Mouse (Mus musculus) heart, embryonic 12.5 days (tissue): ENCODE data around the gene Hist1h3a. TPM values are rescaled to one million over a fixed set of nuclear protein-coding genes. Genes with fewer than 3 reads are reported as not detected.
"Not testable (repeated sequence)": the region's sequence is repeated elsewhere in the genome, so short reads cannot be mapped to it uniquely, and the experiment has no call there.

Experiments
- ATAC-seq: fragments of 200-750 bp; cut with Nextera tagmentation; 2 replicates; pipeline ENCODE4 v1.8.0; 2017; ENCODE audit warnings: moderate TSS enrichment, moderate library complexity; ENCODE audit not compliant: insufficient number of reproducible peaks, low FRiP score
- H3K27ac ChIP-seq: fragments of 300-500 bp; sonication (generic); 2 replicates; pipeline ENCODE4 v1.5.1; 2016; ENCODE audit warnings: mild to moderate bottlenecking, moderate library complexity; ENCODE audit not compliant: poor library complexity, severe bottlenecking
- H3K27me3 ChIP-seq: fragments of 300-500 bp; sonication (generic); replicated peaks from 2 replicates; pipeline ENCODE4 v1.6.1; 2016; ENCODE audit warnings: mild to moderate bottlenecking, moderate library complexity
- H3K36me3 ChIP-seq: fragments of 300-500 bp; sonication (generic); 2 replicates; pipeline ENCODE4 v1.6.1; 2016; ENCODE audit warnings: mild to moderate bottlenecking, moderate library complexity
- H3K4me1 ChIP-seq: fragments of 300-500 bp; sonication (generic); replicated peaks from 2 replicates; pipeline ENCODE4 v1.6.1; 2016; ENCODE audit warnings: mild to moderate bottlenecking
- H3K4me2 ChIP-seq: fragments of 300-500 bp; sonication (generic); 2 replicates; pipeline ENCODE4 v1.6.1; 2016; ENCODE audit warnings: mild to moderate bottlenecking, moderate library complexity
- H3K4me3 ChIP-seq: fragments of 300-500 bp; sonication (generic); 2 replicates; pipeline ENCODE4 v1.5.1; 2016; ENCODE audit warnings: mild to moderate bottlenecking
- H3K9ac ChIP-seq: fragments of 300-500 bp; sonication (generic); 2 replicates; pipeline ENCODE4 v1.6.1; 2016; ENCODE audit warnings: mild to moderate bottlenecking, moderate library complexity
- H3K9me3 ChIP-seq: fragments of 300-500 bp; sonication (generic); replicated peaks from 2 replicates; pipeline ENCODE4 v1.6.1; 2016; ENCODE audit warnings: mild to moderate bottlenecking, moderate library complexity
- WGBS: fragments of 180-500 bp; shearing (Covaris S2); methylation state at CpG from one replicate; pipeline ENCODE4 v1.1.7; 2016; 5-methylcytosine and 5-hydroxymethylcytosine counted together
- polyA plus RNA-seq: library from polyadenylated mRNA; unstranded; fragments of >200 nt; fragmentation: Nextera tagmentation; extraction: Ambion mirVana; gene quantifications from 2 replicates; pipeline ENCODE4 v1.2.1, GENCODE M21; 2016

Hist1h3a gene
- 1.7 and 3.5 TPM in 2 replicates for polyA plus RNA-seq

GRCm38 (mm10) chr13:23761871-23762821 is at the start of gene Hist1h3a:
Gene Hist1h3a (minus strand): TSS chr13:23762386.
- H3K4me2 ChIP-seq: peak within 1 kb of the TSS; percentile 83
- peak; percentile 68 for ATAC-seq
- WGBS: under 1% methylated on average over 36 of the region's 52 CpGs

GRCm38 (mm10) chr13:23806422-23807052 is 44.4 kb upstream of the Hist1h3a start, which contains the start of gene Slc17a2:
Gene Slc17a2 (plus strand): TSS chr13:23806993.
- H3K27ac ChIP-seq: no peak within 1 kb of the TSS
- H3K9me3 ChIP-seq: no peaks in the 10 kb centered on the region
- 77% methylated on average over 15 of the region's 15 CpGs for WGBS
- H3K9ac ChIP-seq: no peak within 1 kb of the TSS
- no peaks in the 10 kb centered on the region for H3K36me3 ChIP-seq
- H3K4me3 ChIP-seq: no peak within 1 kb of the TSS
- peaks cover 5% of the 10 kb centered on the region; the same call in 1 of the 2 replicates for H3K4me1 ChIP-seq
- H3K4me2 ChIP-seq: no peak within 1 kb of the TSS
- H3K27me3 ChIP-seq: no peaks in the 10 kb centered on the region
- ATAC-seq: no peak

More at GRCm38 (mm10) chr13:23761871-23762821, at the start of gene Hist1h3a:
- Histone ChIP-seq H3K4me1 (peaks cover 28% of the 10 kb centered on the region), H3K4me3 (peak within 1 kb of the TSS; percentile 57), H3K9ac (peak within 1 kb of the TSS; percentile 81), H3K27ac (peak within 1 kb of the TSS; percentile 94)
- H3K9me3 ChIP-seq, H3K27me3 ChIP-seq, H3K36me3 ChIP-seq: not testable (repeated sequence)

- Histone ChIP-seq H3K27me3 (no peaks in the 10 kb centered on the region), H3K36me3 (no peaks in the 10 kb centered on the region), H3K4me2 (no peak overlapping the region), H3K4me1 (peaks cover 5% of the 10 kb centered on the region; the same call in 1 of the 2 replicates), H3K9ac (no peak overlapping the region), H3K9me3 (no peaks in the 10 kb centered on the region), H3K4me3 (no peak overlapping the region), H3K27ac (no peak overlapping the region)
- 71% methylated on average over 2 of the region's 2 CpGs for WGBS
- ATAC-seq: no peak
Observed at GRCm38 (mm10) chr13:23804532-23804931, 42.3 kb upstream of the Hist1h3a start.

- no peaks in the 10 kb centered on the region for H3K9me3 ChIP-seq
- no peak overlapping the region for H3K4me2 ChIP-seq
- WGBS: 72% methylated on average over 5 of the region's 5 CpGs
- H3K4me3 ChIP-seq: no peak overlapping the region
- no peak for ATAC-seq
- H3K36me3 ChIP-seq: no peaks in the 10 kb centered on the region
- no peaks in the 10 kb centered on the region for H3K27me3 ChIP-seq
- H3K9ac ChIP-seq: no peak overlapping the region
- peaks cover 5% of the 10 kb centered on the region; the same call in 1 of the 2 replicates for H3K4me1 ChIP-seq
- H3K27ac ChIP-seq: no peak overlapping the region
Observed at GRCm38 (mm10) chr13:23799405-23799804, 37.2 kb upstream of the Hist1h3a start.

GRCm38 (mm10) chr13:23792520-23792919 is 30.3 kb upstream of the Hist1h3a start:
- H3K9me3 ChIP-seq: no peaks in the 10 kb centered on the region
- H3K27me3 ChIP-seq: no peaks in the 10 kb centered on the region
- 41% methylated on average over 2 of the region's 2 CpGs for WGBS
- no peak overlapping the region for H3K4me3 ChIP-seq
- no peak overlapping the region for H3K9ac ChIP-seq
- no peak for ATAC-seq
- H3K36me3 ChIP-seq: no peaks in the 10 kb centered on the region
- H3K4me1 ChIP-seq: no peaks in the 10 kb centered on the region
- H3K27ac ChIP-seq: no peak overlapping the region
- no peak overlapping the region for H3K4me2 ChIP-seq

GRCm38 (mm10) chr13:23779025-23779424 is 16.8 kb upstream of the Hist1h3a start:
- no peaks in the 10 kb centered on the region for H3K9me3 ChIP-seq
- H3K9ac ChIP-seq: no peak overlapping the region
- H3K4me1 ChIP-seq: no peaks in the 10 kb centered on the region
- H3K27me3 ChIP-seq: no peaks in the 10 kb centered on the region
- no peak overlapping the region for H3K4me3 ChIP-seq
- H3K27ac ChIP-seq: no peak overlapping the region
- ATAC-seq: no peak
- H3K4me2 ChIP-seq: no peak overlapping the region
- WGBS: 49% methylated on average over 4 of the region's 4 CpGs
- no peaks in the 10 kb centered on the region for H3K36me3 ChIP-seq

- Histone ChIP-seq H3K4me1 (no peaks in the 10 kb centered on the region), H3K27ac (no peak overlapping the region), H3K4me2 (no peak overlapping the region), H3K9ac (no peak overlapping the region), H3K27me3 (no peaks in the 10 kb centered on the region), H3K36me3 (no peaks in the 10 kb centered on the region), H3K4me3 (no peak overlapping the region), H3K9me3 (no peaks in the 10 kb centered on the region)
- no peak for ATAC-seq
- 86% methylated on average over 7 of the region's 7 CpGs for WGBS
Observed at GRCm38 (mm10) chr13:23778339-23778738, 16.2 kb upstream of the Hist1h3a start.

- 13% methylated on average over 21 of the region's 21 CpGs for WGBS
Observed at GRCm38 (mm10) chr13:23772561-23773313, 10.6 kb upstream of the Hist1h3a start.

GRCm38 (mm10) chr13:23769613-23770012 is 7.4 kb upstream of the Hist1h3a start, which contains the start of gene Trim38:
Gene Trim38 (plus strand): TSS chr13:23769913.
- not testable (repeated sequence) for H3K27me3 ChIP-seq, H3K9ac ChIP-seq, H3K9me3 ChIP-seq, H3K4me2 ChIP-seq, H3K4me3 ChIP-seq, H3K27ac ChIP-seq, H3K36me3 ChIP-seq, ATAC-seq
- WGBS: 86% methylated on average over 2 of the region's 2 CpGs
- peaks cover 12% of the 10 kb centered on the region for H3K4me1 ChIP-seq

More at GRCm38 (mm10) chr13:23772561-23773313, 10.6 kb upstream of the Hist1h3a start:
- H3K27me3 ChIP-seq: no peaks in the 10 kb centered on the region
- H3K36me3 ChIP-seq: no peaks in the 10 kb centered on the region
- no peaks in the 10 kb centered on the region for H3K9me3 ChIP-seq
- peak; percentile 91 for ATAC-seq
- 0 out of 2 replicates have a peak overlapping the region, but pooled peaks have one; percentile 47 for H3K27ac ChIP-seq
- H3K4me3 ChIP-seq: peak overlapping the region; percentile 20
- H3K4me1 ChIP-seq: 0 out of 2 replicates have a peak, but pooled peaks cover 7% of the 10 kb centered on the region
- no peak overlapping the region for H3K9ac ChIP-seq
- peak overlapping the region; percentile 62 for H3K4me2 ChIP-seq

- no peak for ATAC-seq
- no peaks in the 10 kb centered on the region for H3K36me3 ChIP-seq
- H3K27me3 ChIP-seq: no peaks in the 10 kb centered on the region
- H3K27ac ChIP-seq: no peak overlapping the region
- H3K9ac ChIP-seq: no peak overlapping the region
- H3K9me3 ChIP-seq: no peaks in the 10 kb centered on the region
- H3K4me1 ChIP-seq: peaks cover 18% of the 10 kb centered on the region
- no peak overlapping the region for H3K4me3 ChIP-seq
- H3K4me2 ChIP-seq: no peak overlapping the region
- WGBS: 51% methylated on average over 5 of the region's 5 CpGs
Observed at GRCm38 (mm10) chr13:23768834-23769397, 6.7 kb upstream of the Hist1h3a start.
